Mouse (Mus musculus) embryonic facial prominence, embryonic 11.5 days (tissue): Measurements from ENCODE around the gene Nvl. TPM values are rescaled to one million over a fixed set of nuclear protein-coding genes. Genes with fewer than 3 reads are reported as not detected.

Experiments used
- ATAC-seq: fragments of 200-750 bp; cut with Nextera tagmentation; replicated peaks from 2 replicates; pipeline ENCODE4 v1.8.0; 2017; ENCODE audit warnings: low read depth; ENCODE audit not compliant: insufficient number of reproducible peaks, low FRiP score, low TSS enrichment
- DNase-seq: peaks from one replicate; pipeline ENCODE4 v3.0.0-alpha.2; 2015; ENCODE audit warnings: low spot score
- H3K27ac ChIP-seq: fragments of 300-500 bp; sonication (generic); replicated peaks from 2 replicates; pipeline ENCODE4 v1.5.1; 2014; ENCODE audit warnings: mild to moderate bottlenecking, low read depth, low read length, control low read depth
- H3K27me3 ChIP-seq: fragments of 300-500 bp; sonication (generic); 2 replicates; pipeline ENCODE4 v1.6.1; 2014; ENCODE audit warnings: mild to moderate bottlenecking, low read length, moderate library complexity, mixed read lengths; ENCODE audit not compliant: control insufficient read depth, insufficient read depth
- H3K36me3 ChIP-seq: fragments of 300-500 bp; sonication (generic); replicated peaks from 2 replicates; pipeline ENCODE4 v1.6.1; 2014; ENCODE audit warnings: low read depth, mild to moderate bottlenecking, low read length, moderate library complexity, mixed read lengths; ENCODE audit not compliant: control insufficient read depth, insufficient read depth
- H3K4me1 ChIP-seq: fragments of 300-500 bp; sonication (generic); 2 replicates; pipeline ENCODE4 v1.6.1; 2014; ENCODE audit warnings: low read length, mixed read lengths; ENCODE audit not compliant: control insufficient read depth, insufficient read depth
- H3K4me2 ChIP-seq: fragments of 300-500 bp; sonication (generic); 2 replicates; pipeline ENCODE4 v1.6.1; 2014; ENCODE audit warnings: low read depth, mild to moderate bottlenecking, control low read depth, low read length, moderate library complexity
- H3K4me3 ChIP-seq: fragments of 300-500 bp; sonication (generic); 2 replicates; pipeline ENCODE4 v1.5.1; 2014; ENCODE audit warnings: low read depth, low read length, control low read depth
- H3K9ac ChIP-seq: fragments of 300-500 bp; sonication (generic); replicated peaks from 2 replicates; pipeline ENCODE4 v1.6.1; 2014; ENCODE audit warnings: mild to moderate bottlenecking, control low read depth, low read length
- H3K9me3 ChIP-seq: fragments of 300-500 bp; sonication (generic); replicated peaks from 2 replicates; pipeline ENCODE4 v1.6.1; 2016; ENCODE audit warnings: mild to moderate bottlenecking, low read length, inconsistent platforms, mixed read lengths; ENCODE audit not compliant: control insufficient read depth
- WGBS: fragments of 180-500 bp; shearing (Covaris S2); extraction: QIAGEN DNeasy Blood & Tissue Kit; methylation state at CpG from one replicate; pipeline ENCODE4 v1.1.7; 2014; 5-methylcytosine and 5-hydroxymethylcytosine counted together
- polyA plus RNA-seq: library from polyadenylated mRNA; unstranded; fragments of >200 nt; fragmentation: Nextera tagmentation; extraction: Ambion mirVana; gene quantifications from 2 replicates; pipeline ENCODE4 v1.2.1, GENCODE M21; 2014

The Nvl gene
- polyA plus RNA-seq, 1 experiment from 2014 or later: 40.9 TPM

GRCm38 (mm10) chr1:181125916-181126315 lies 18.1 kb downstream of the Nvl start:
- H3K36me3 ChIP-seq: peaks cover 15% of the 10 kb centered on the region
- no peak for ATAC-seq

GRCm38 (mm10) chr1:181124145-181124544 lies 19.9 kb downstream of the Nvl start:
- Histone ChIP-seq H3K4me3 (no peak overlapping the region), H3K4me2 (no peak overlapping the region), H3K27ac (no peak overlapping the region), H3K4me1 (no peaks in the 10 kb centered on the region), H3K9ac (no peak overlapping the region), H3K9me3 (no peaks in the 10 kb centered on the region), H3K27me3 (no peaks in the 10 kb centered on the region), H3K36me3 (peaks cover 13% of the 10 kb centered on the region)
- no peak for DNase-seq
- no peak for ATAC-seq
- 80% methylated on average over 2 of the region's 2 CpGs for WGBS

More at GRCm38 (mm10) chr1:181125916-181126315, 18.1 kb downstream of the Nvl start:
- no peak overlapping the region for H3K9ac ChIP-seq
- H3K27me3 ChIP-seq: no peaks in the 10 kb centered on the region
- H3K27ac ChIP-seq: no peak overlapping the region
- H3K4me3 ChIP-seq: no peak overlapping the region
- H3K4me2 ChIP-seq: no peak overlapping the region
- no peak for DNase-seq
- WGBS: 95% methylated on average over 3 of the region's 3 CpGs
- no peaks in the 10 kb centered on the region for H3K9me3 ChIP-seq
- no peaks in the 10 kb centered on the region for H3K4me1 ChIP-seq

GRCm38 (mm10) chr1:181117112-181117511 lies 26.9 kb downstream of the Nvl start:
- H3K27ac ChIP-seq: no peak overlapping the region
- H3K4me3 ChIP-seq: no peak overlapping the region
- over 99% methylated on average over 4 of the region's 4 CpGs for WGBS
- no peaks in the 10 kb centered on the region for H3K27me3 ChIP-seq
- DNase-seq: no peak
- no peaks in the 10 kb centered on the region for H3K9me3 ChIP-seq
- ATAC-seq: no peak
- H3K4me2 ChIP-seq: no peak overlapping the region
- H3K36me3 ChIP-seq: peaks cover 4% of the 10 kb centered on the region
- no peak overlapping the region for H3K9ac ChIP-seq
- no peaks in the 10 kb centered on the region for H3K4me1 ChIP-seq

- Histone ChIP-seq H3K27me3 (no peaks in the 10 kb centered on the region), H3K9ac (no peak overlapping the region), H3K4me1 (no peaks in the 10 kb centered on the region), H3K9me3 (no peaks in the 10 kb centered on the region), H3K4me3 (no peak overlapping the region), H3K36me3 (peaks cover 8% of the 10 kb centered on the region), H3K27ac (no peak overlapping the region), H3K4me2 (no peak overlapping the region)
- no peak for DNase-seq
- WGBS: 79% methylated on average over 12 of the region's 12 CpGs
- ATAC-seq: no peak
These were observed 54.0 kb downstream of the Nvl start for GRCm38 (mm10) chr1:181090048-181090447.

GRCm38 (mm10) chr1:181084021-181084420 lies 60.0 kb downstream of the Nvl start:
- ATAC-seq: no peak
- H3K9ac ChIP-seq: no peak overlapping the region
- DNase-seq: peak; percentile 63

GRCm38 (mm10) chr1:181073075-181073474 lies 70.9 kb downstream of the Nvl start:
- H3K9ac ChIP-seq: no peak overlapping the region
- H3K4me3 ChIP-seq: no peak overlapping the region
- H3K27ac ChIP-seq: no peak overlapping the region
- no peaks in the 10 kb centered on the region for H3K9me3 ChIP-seq
- WGBS: 40% methylated on average over 5 of the region's 5 CpGs
- no peaks in the 10 kb centered on the region for H3K36me3 ChIP-seq
- H3K4me1 ChIP-seq: no peaks in the 10 kb centered on the region
- ATAC-seq: no peak
- no peak for DNase-seq
- H3K27me3 ChIP-seq: no peaks in the 10 kb centered on the region
- no peak overlapping the region for H3K4me2 ChIP-seq

More at GRCm38 (mm10) chr1:181084021-181084420, 60.0 kb downstream of the Nvl start:
- no peaks in the 10 kb centered on the region for H3K36me3 ChIP-seq
- no peaks in the 10 kb centered on the region for H3K27me3 ChIP-seq
- WGBS: 49% methylated on average over 2 of the region's 2 CpGs
- H3K4me1 ChIP-seq: no peaks in the 10 kb centered on the region
- no peak overlapping the region for H3K27ac ChIP-seq
- H3K9me3 ChIP-seq: no peaks in the 10 kb centered on the region
- H3K4me3 ChIP-seq: no peak overlapping the region
- no peak overlapping the region for H3K4me2 ChIP-seq

GRCm38 (mm10) chr1:181069671-181070070 lies 74.3 kb downstream of the Nvl start:
- 67% methylated on average over 11 of the region's 11 CpGs for WGBS
- no peak overlapping the region for H3K4me3 ChIP-seq
- no peaks in the 10 kb centered on the region for H3K27me3 ChIP-seq
- H3K4me1 ChIP-seq: no peaks in the 10 kb centered on the region
- H3K9me3 ChIP-seq: no peaks in the 10 kb centered on the region
- DNase-seq: no peak
- no peaks in the 10 kb centered on the region for H3K36me3 ChIP-seq
- no peak for ATAC-seq
- no peak overlapping the region for H3K9ac ChIP-seq
- H3K27ac ChIP-seq: no peak overlapping the region
- H3K4me2 ChIP-seq: no peak overlapping the region

- Histone ChIP-seq H3K27ac (no peak overlapping the region), H3K4me2 (no peak overlapping the region), H3K9me3 (no peaks in the 10 kb centered on the region), H3K27me3 (no peaks in the 10 kb centered on the region), H3K4me3 (no peak overlapping the region), H3K9ac (no peak overlapping the region), H3K4me1 (no peaks in the 10 kb centered on the region), H3K36me3 (no peaks in the 10 kb centered on the region)
- ATAC-seq: no peak
- 93% methylated on average over 1 of the region's 1 CpGs for WGBS
- DNase-seq: no peak
These were observed 75.7 kb downstream of the Nvl start for GRCm38 (mm10) chr1:181068344-181068743.
